Mouse (Mus musculus): ENCODE results near the gene Rora.

DNA sequence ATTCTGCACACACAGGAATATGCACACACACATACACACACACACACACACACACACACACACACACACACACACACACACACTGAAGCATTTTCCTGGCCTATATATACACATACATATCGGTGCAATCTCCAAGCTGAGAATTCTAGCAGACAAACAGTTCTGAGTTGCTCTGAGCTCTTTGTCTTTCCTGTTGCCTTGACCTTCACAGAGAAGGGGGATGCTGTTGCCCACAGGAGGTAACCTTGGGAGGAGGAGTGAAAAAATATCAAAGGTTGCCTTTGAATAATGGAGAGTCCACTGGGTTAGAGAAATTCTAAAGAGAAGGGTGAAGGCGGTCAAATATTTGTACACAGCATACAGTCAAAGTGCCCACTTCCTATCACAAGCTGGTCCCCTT is 360.6 kb downstream of the Rora start:
- TF ChIP-seq CTCF (IDR thresholded peaks at IDR 0.05; ENCODE audit: control insufficient read depth, insufficient read depth, low read length) (no peak), POLR2A (IDR thresholded peaks at IDR 0.05; ENCODE audit: borderline replicate concordance, control insufficient read depth, low read depth, low read length) (no peak)
